Mouse (Mus musculus) lung, embryonic 14.5 days (tissue): ENCODE data around the gene Stim1. TPM values are rescaled to one million over a fixed set of nuclear protein-coding genes. Genes with fewer than 3 reads are reported as not detected.
"Not testable (repeated sequence)": the region's sequence is repeated elsewhere in the genome, so short reads cannot be mapped to it uniquely, and the experiment has no call there.

Experiments used
- ATAC-seq: fragments of 200-750 bp; cut with Nextera tagmentation; 2 replicates; pipeline ENCODE4 v1.8.0; 2017; ENCODE audit warnings: mild to moderate bottlenecking, moderate TSS enrichment, moderate library complexity; ENCODE audit not compliant: insufficient read depth
- DNase-seq: peaks from one replicate; pipeline ENCODE4 v3.0.0-alpha.2; 2015
- H3K27ac ChIP-seq: fragments of 300-500 bp; sonication (generic); 2 replicates; pipeline ENCODE4 v1.5.1; 2014; ENCODE audit warnings: low read depth, mild to moderate bottlenecking, moderate library complexity
- H3K27me3 ChIP-seq: fragments of 300-500 bp; sonication (generic); 2 replicates; pipeline ENCODE4 v1.6.1; 2014; ENCODE audit warnings: low read length, control low read depth; ENCODE audit not compliant: insufficient read depth
- H3K36me3 ChIP-seq: fragments of 300-500 bp; sonication (generic); 2 replicates; pipeline ENCODE4 v1.6.1; 2014; ENCODE audit warnings: control low read depth; ENCODE audit not compliant: insufficient read depth
- H3K4me1 ChIP-seq: fragments of 300-500 bp; sonication (generic); 2 replicates; pipeline ENCODE4 v1.6.1; 2014; ENCODE audit warnings: antibody characterized with exemption, control low read depth; ENCODE audit not compliant: insufficient read depth
- H3K4me2 ChIP-seq: fragments of 300-500 bp; sonication (generic); 2 replicates; pipeline ENCODE4 v1.6.1; 2014; ENCODE audit warnings: mild to moderate bottlenecking
- H3K4me3 ChIP-seq: fragments of 300-500 bp; sonication (generic); 2 replicates; pipeline ENCODE4 v1.5.1; 2014; ENCODE audit warnings: low read depth, low read length
- H3K9ac ChIP-seq: fragments of 300-500 bp; sonication (generic); 2 replicates; pipeline ENCODE4 v1.6.1; 2014
- H3K9me3 ChIP-seq: fragments of 300-500 bp; sonication (generic); 2 replicates; pipeline ENCODE4 v1.6.1; 2016; ENCODE audit warnings: low read depth, low read length, control low read depth
- CTCF ChIP-seq: IDR thresholded peaks from 2 replicates; pipeline ENCODE4 v1.5.1; 2016; ENCODE audit warnings: antibody characterized with exemption, low read depth
- WGBS: fragments of 180-500 bp; shearing (Covaris S2); extraction: QIAGEN DNeasy Blood & Tissue Kit; methylation state at CpG from one replicate; pipeline ENCODE4 v1.1.7; 2014; 5-methylcytosine and 5-hydroxymethylcytosine counted together
- polyA plus RNA-seq: library from polyadenylated mRNA; unstranded; fragments of >200 nt; fragmentation: Nextera tagmentation; extraction: Ambion mirVana; gene quantifications from 2 replicates; pipeline ENCODE4 v1.2.1, GENCODE M21; 2014

Stim1 gene
- polyA plus RNA-seq, 1 experiment from 2014 or later = 15.9 TPM

DNA sequence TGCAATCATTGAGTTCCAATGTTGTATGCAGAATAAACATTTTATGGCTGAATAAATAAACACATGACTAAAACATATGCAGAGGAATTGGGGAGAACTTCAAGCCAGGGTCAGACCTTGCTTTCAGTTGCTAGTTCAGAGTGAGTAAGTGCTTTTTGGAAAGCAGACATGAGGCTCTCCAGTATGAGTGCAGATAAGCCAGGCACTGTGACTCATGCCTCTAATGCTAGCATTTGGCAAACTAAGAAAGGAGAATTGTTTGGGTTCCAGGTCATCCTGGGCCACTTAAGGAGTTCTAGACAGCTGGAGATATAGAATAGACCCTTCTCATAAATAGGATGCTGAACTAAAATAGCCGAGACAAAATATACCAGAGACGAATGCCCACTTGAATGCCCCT lies 216.1 kb downstream of the Stim1 start:
- Histone ChIP-seq H3K4me1 (peaks cover 7% of the 10 kb centered on the region; the same call in 1 of the 2 replicates), H3K27me3 (no peaks in the 10 kb centered on the region), H3K4me2 (no peak overlapping the region), H3K4me3 (no peak overlapping the region), H3K9ac (no peak overlapping the region), H3K36me3 (no peaks in the 10 kb centered on the region), H3K9me3 (no peaks in the 10 kb centered on the region), H3K27ac (no peak overlapping the region)
- DNase-seq = no peak
- 78% methylated on average over 2 of the region's 2 CpGs for WGBS
- no peak for TF ChIP-seq CTCF
- ATAC-seq = no peak

DNA sequence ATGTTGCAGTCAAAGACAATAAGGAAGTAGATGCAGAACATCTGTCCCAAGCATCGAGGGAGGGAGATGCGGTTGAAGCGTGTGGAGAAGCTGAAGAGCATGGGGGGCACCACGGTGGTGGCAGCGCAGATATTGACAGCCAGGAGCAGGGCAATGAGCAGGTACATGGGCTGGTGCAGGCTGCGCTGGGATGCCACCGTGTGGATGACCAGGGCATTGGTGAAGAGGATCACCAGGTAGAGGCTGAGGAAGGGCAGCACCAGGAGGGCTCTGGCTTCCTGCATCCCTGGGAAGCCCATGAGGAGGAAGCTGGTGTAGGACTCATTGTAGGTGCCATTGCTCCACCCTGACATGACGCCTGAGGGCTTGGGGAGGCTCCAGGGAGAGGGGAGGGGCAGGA lies 217.2 kb downstream of the Stim1 start:
- DNase-seq, H3K4me3 ChIP-seq, H3K9ac ChIP-seq, H3K27ac ChIP-seq, H3K36me3 ChIP-seq, ATAC-seq, H3K4me1 ChIP-seq, H3K4me2 ChIP-seq, H3K9me3 ChIP-seq, H3K27me3 ChIP-seq: not testable (repeated sequence)
- 57% methylated on average over 6 of the region's 8 CpGs for WGBS

GRCm38 (mm10) chr7:102486105-102486504 lies 218.5 kb downstream of the Stim1 start:
- 35% methylated on average over 1 of the region's 1 CpGs for WGBS
- Histone ChIP-seq H3K4me1 (no peaks in the 10 kb centered on the region), H3K27me3 (no peaks in the 10 kb centered on the region), H3K4me3 (no peak overlapping the region), H3K27ac (no peak overlapping the region), H3K9ac (no peak overlapping the region), H3K4me2 (no peak overlapping the region), H3K36me3 (no peaks in the 10 kb centered on the region), H3K9me3 (no peaks in the 10 kb centered on the region)
- DNase-seq (no peak), ATAC-seq (no peak)
- TF ChIP-seq CTCF = no peak

Other genes with a start within 250 kb of the Stim1 start
- gene Il18bp, start 249.1 kb upstream of the Stim1 start, polyA plus RNA-seq = 2.2 and 2.6 TPM in 2 replicates
- gene Rnf121, start 202.3 kb upstream of the Stim1 start, polyA plus RNA-seq = 24.8 and 29.3 TPM in 2 replicates
- gene Xndc1, start 202.3 kb upstream of the Stim1 start, polyA plus RNA-seq = 23.8 and 26.9 TPM in 2 replicates
- 1.0 and 1.2 TPM in 2 replicates for gene Xntrpc, start 202.1 kb upstream of the Stim1 start, polyA plus RNA-seq
- gene Trpc2, start 184.7 kb upstream of the Stim1 start, polyA plus RNA-seq = not detected in 2 replicates
- gene Art1, start 166.1 kb upstream of the Stim1 start, polyA plus RNA-seq = 0.50 and 0.65 TPM in 2 replicates
- gene Art5, start 158.3 kb upstream of the Stim1 start, polyA plus RNA-seq = 1.1 and 1.2 TPM in 2 replicates
- not detected in 2 replicates for gene Chrna10, start 151.0 kb upstream of the Stim1 start, polyA plus RNA-seq
- 50.2 and 50.7 TPM in 2 replicates for gene Nup98, start 57.6 kb upstream of the Stim1 start, polyA plus RNA-seq
- 77.9 and 80.4 TPM in 2 replicates for gene Pgap2, start 57.6 kb upstream of the Stim1 start, polyA plus RNA-seq
- gene Rhog, start 11.8 kb upstream of the Stim1 start, polyA plus RNA-seq = 68.4 and 71.9 TPM in 2 replicates
- 200 and 220 TPM in 2 replicates for gene Rrm1, start 173.9 kb downstream of the Stim1 start, polyA plus RNA-seq
- gene Olfr543, start 213.9 kb downstream of the Stim1 start, polyA plus RNA-seq = 0.37 and 0.45 TPM in 2 replicates
- 0.11 TPM in 2 replicates for gene Olfr544, start 220.5 kb downstream of the Stim1 start, polyA plus RNA-seq
- gene Olfr545, start 231.8 kb downstream of the Stim1 start, polyA plus RNA-seq = not detected in 2 replicates